Mouse (Mus musculus) gastrocnemius, adult 8-10 months (tissue): ENCODE measurements around the gene Esp38. TPM values are rescaled to one million over a fixed set of nuclear protein-coding genes. Genes with fewer than 3 reads are reported as not detected.
"Not testable (repeated sequence)": the region's sequence is repeated elsewhere in the genome, so short reads cannot be mapped to it uniquely, and the experiment has no call there.

Experiments used
- DNase-seq, 2 experiments: peaks; one replicate each; pipeline ENCODE4 v3.0.0; 2022; ENCODE audit warnings: low spot score in 2 of 2
- total RNA-seq, 4 experiments: library from RNA; stranded (reverse); gene quantifications; 2 replicates each; pipeline ENCODE4 v1.2.4; 2022

Gene Esp38
- not detected for total RNA-seq

DNA sequence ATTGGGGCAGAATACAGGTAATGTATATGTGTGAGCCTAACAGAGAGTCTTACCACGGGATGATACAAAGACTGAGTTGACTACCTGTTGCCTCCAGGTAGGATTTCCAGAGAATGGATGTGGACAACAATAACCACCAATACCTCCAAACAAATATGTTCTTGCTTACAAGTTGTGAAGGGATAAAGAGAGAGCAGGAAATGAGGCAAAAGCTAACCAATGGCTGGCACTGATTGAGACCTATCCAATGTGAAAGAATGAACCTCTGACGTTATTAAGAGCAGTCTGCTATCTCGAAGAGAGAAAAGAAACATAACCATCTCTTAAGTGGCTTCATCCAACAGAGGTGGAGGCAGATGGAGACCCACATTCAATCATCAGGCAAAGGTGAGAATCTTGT lies at the start of gene Esp38:
TSS of gene Esp38 (plus strand) at position 301 of the 400 bp plus-strand sequence.
- no peak for DNase-seq

DNA sequence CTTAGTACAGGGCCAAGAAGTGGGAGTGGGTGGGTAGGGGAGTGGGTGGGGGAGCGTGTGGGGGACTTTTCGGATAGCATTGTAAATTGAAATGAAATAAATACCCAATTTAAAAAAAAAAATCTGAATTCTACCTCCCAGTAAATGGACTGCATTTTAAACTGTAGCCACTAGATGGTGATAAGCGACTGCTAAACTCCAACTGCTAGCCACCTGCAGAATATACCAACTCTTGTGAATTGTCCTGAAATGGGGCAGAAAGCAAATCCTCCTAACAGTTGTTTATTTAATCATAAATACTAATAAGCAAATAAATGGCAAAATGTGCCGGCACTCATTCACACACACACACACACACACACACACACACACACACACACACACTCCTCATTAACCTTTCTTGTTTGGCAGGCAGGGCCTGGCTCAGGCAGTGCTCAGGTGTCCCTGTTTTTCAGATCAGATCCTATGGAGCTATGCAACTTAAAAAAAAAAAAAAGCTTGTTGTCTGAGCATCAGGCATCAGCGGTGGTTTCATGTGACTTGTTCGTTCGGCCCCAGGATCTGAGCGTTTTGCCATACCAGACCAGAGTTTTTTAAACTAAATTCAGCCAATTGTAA lies 47.3 kb upstream of the Esp38 start:
- not testable (repeated sequence) for DNase-seq

Other genes with a start within 250 kb of the Esp38 start
- not detected for gene AC192777.2, start 144.9 kb downstream of the Esp38 start, total RNA-seq